Mouse (Mus musculus) G1E (cell line): ENCODE measurements around the gene Mybbp1a. TPM values are rescaled to one million over a fixed set of nuclear protein-coding genes. Genes with fewer than 3 reads are reported as not detected.
A peak's percentile ranks its signal among the peaks of the same experiment; 100 is the strongest.

Source experiments
- ATAC-seq: 2 replicates; pipeline ENCODE4 v1.8.0; 2016; ENCODE audit warnings: mild to moderate bottlenecking; ENCODE audit not compliant: insufficient number of reproducible peaks, poor library complexity, low FRiP score, severe bottlenecking; ENCODE audit errors: extremely low read depth
- DNase-seq: peaks from one replicate; pipeline ENCODE4 v3.0.0; 2012; ENCODE audit warnings: low spot score
- H3K27me3 ChIP-seq: 2 replicates; pipeline ENCODE4 v1.6.1; 2012; ENCODE audit warnings: mild to moderate bottlenecking, low read length, inconsistent platforms; ENCODE audit not compliant: insufficient read depth
- H3K36me3 ChIP-seq: replicated peaks from 2 replicates; pipeline ENCODE3; 2012; ENCODE audit warnings: mild to moderate bottlenecking, inconsistent platforms
- H3K4me1 ChIP-seq: 2 replicates; pipeline ENCODE4 v1.6.1; 2012; ENCODE audit warnings: low read depth, low read length, inconsistent platforms, mixed read lengths; ENCODE audit not compliant: insufficient read depth
- H3K4me3 ChIP-seq: 2 replicates; pipeline ENCODE4 v1.5.1; 2012; ENCODE audit warnings: low read depth, mild to moderate bottlenecking, inconsistent platforms, low read length, moderate library complexity, mixed read lengths
- H3K9me3 ChIP-seq: replicated peaks from 2 replicates; pipeline ENCODE4 v1.6.1; 2012; ENCODE audit warnings: inconsistent platforms
- CTCF ChIP-seq: IDR thresholded peaks from 2 replicates; pipeline ENCODE4 v1.5.1; 2012; ENCODE audit warnings: low read depth, low read length, inconsistent platforms, mixed read lengths
- GATA1 ChIP-seq: IDR thresholded peaks from 2 replicates; pipeline ENCODE4 v1.6.1; 2012; ENCODE audit warnings: borderline replicate concordance, low read length, inconsistent platforms, mixed read lengths
- GATA2 ChIP-seq: IDR thresholded peaks from 2 replicates; pipeline ENCODE4 v1.6.1; 2012; ENCODE audit warnings: low read depth, low read length, inconsistent platforms, borderline replicate concordance
- POLR2AphosphoS5 ChIP-seq: IDR thresholded peaks from 2 replicates; pipeline ENCODE4 v1.6.1; 2012; ENCODE audit warnings: low read depth, low read length, inconsistent platforms; ENCODE audit not compliant: insufficient replicate concordance
- TAL1 ChIP-seq: conservative IDR thresholded peaks from 2 replicates; pipeline ENCODE4 v1.6.1; 2012; ENCODE audit warnings: low read depth, low read length, inconsistent platforms, mixed read lengths
- polyA plus RNA-seq: library from polyadenylated mRNA; stranded (reverse); fragments of >175 nt; gene quantifications from 2 replicates; pipeline ENCODE4 v1.2.3, GENCODE M21; 2012
- total RNA-seq, 2 experiments: library from RNA; stranded (forward) in 1 of 2; stranded (reverse) in 1 of 2; fragments of 200-1000 nt in 1 of 2; fragments of >200 nt in 1 of 2; fragmentation: Nextera tagmentation in 1 of 2; gene quantifications; 2 replicates each; pipeline ENCODE4 v1.2.3; 2014 to 2017

The Mybbp1a gene
- total and polyA plus RNA-seq, 3 experiments: 125 to 496 (median 253) TPM

DNA sequence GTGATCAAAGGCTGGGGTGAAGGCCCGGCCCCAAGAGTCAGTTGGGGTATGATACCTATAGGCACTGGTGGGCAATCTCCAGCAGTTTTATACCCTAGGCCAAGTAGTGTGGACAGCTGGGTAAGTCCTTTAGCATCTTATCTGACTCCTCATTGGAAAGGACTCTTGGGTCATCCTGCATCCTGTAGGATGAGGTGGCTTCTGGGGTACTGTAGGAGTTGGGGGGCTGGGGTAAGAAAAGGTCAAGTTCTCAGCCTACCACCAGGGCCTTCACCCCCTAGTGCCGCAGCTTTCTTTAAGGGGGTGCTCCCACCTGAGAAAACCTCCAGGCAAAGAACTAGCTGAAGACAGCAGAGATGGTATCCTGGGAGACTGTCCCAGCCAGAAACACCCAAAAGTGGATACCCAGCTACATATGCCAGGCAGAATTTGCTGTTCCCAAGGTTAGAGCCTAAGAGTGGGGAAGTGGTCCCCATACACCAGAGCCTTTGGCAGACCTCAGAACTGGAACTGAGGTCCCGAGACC is 11.0 kb downstream of the Mybbp1a start:
- H3K4me3 ChIP-seq: no peak overlapping the region
- TF ChIP-seq TAL1 (no peak), POLR2AphosphoS5 (peak; percentile 35; the same call in 1 of the 2 replicates)

DNA sequence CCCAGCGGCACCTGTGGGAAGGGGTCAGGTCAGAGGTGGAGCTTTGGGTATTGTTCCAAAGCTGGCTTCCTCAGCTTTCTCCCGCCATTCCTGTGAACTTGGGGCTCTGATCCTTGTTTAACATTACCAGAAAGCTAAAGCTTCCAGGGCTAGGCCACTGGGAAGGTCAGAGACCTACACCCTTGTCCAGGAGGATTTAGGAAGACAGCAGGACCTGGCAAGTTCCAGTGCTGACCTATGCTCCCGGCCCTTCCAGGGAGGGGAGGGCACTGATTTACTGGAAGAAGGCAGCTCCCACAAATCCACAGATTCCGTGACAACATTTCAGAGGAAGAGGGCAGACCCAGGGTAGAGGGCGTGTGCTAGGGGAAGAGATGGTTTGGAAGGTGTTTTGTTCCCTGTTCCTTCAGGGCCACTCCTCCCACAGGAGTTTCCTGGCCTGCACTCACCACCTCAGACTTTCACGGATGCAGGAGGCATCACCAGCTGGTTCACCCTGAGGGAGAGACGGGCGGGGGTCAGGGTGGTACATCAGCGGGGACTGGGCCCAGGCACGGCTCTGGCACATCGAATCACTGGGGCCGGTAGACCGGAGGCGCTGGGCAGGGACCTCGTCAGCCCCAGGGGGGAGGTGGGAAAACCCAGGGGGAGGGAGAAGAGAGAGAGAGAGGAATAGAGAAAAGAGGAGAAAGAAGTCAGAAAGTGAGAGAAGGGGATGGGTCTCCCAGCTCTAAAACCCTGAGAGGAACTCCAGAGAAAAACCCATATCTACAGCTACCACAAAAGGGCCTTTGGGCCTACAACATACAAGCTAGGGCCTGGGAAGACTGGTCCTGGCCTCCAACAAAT is 12.2 kb downstream of the Mybbp1a start:
- TF ChIP-seq POLR2AphosphoS5 (no peak), GATA2 (no peak), GATA1 (no peak), TAL1 (no peak), CTCF (no peak)
- Histone ChIP-seq H3K4me3 (no peak overlapping the region), H3K4me1 (peaks cover 96% of the 10 kb centered on the region), H3K27me3 (no peaks in the 10 kb centered on the region), H3K36me3 (peaks cover 100% of the 10 kb centered on the region), H3K9me3 (no peaks in the 10 kb centered on the region)
- ATAC-seq (no peak), DNase-seq (no peak)

More for the DNA sequence above, 11.0 kb downstream of the Mybbp1a start:
- Histone ChIP-seq H3K4me1 (peaks cover 96% of the 10 kb centered on the region), H3K27me3 (no peaks in the 10 kb centered on the region), H3K36me3 (peaks cover 100% of the 10 kb centered on the region), H3K9me3 (no peaks in the 10 kb centered on the region)
- ATAC-seq (no peak), DNase-seq (no peak)

DNA sequence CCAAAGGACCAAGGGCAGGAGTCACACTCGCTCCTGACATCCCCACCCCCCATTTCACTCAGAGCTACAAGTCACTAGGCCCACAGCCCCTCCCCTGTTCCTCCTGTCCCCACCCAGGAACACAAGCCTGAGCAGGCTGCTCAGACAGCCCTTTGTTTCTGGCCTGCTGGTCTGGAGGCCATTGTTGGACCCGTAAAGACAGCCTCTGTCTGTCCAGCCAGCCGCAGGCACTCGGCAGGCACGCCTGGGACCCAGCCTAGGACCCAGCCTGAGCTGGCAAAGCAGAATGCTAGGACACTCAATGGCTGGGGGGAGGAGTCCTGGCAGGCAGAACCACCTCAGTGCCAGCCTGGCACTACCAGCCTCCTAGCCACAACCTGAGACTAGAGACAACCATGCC is 14.5 kb downstream of the Mybbp1a start:
- Histone ChIP-seq H3K36me3 (peaks cover 100% of the 10 kb centered on the region), H3K27me3 (no peaks in the 10 kb centered on the region), H3K4me3 (no peak overlapping the region; the same call in 1 of the 2 replicates), H3K9me3 (no peaks in the 10 kb centered on the region), H3K4me1 (peaks cover 96% of the 10 kb centered on the region)
- TF ChIP-seq TAL1 (no peak), GATA2 (no peak), CTCF (no peak), GATA1 (no peak), POLR2AphosphoS5 (no peak)
- ATAC-seq (no peak), DNase-seq (no peak)

DNA sequence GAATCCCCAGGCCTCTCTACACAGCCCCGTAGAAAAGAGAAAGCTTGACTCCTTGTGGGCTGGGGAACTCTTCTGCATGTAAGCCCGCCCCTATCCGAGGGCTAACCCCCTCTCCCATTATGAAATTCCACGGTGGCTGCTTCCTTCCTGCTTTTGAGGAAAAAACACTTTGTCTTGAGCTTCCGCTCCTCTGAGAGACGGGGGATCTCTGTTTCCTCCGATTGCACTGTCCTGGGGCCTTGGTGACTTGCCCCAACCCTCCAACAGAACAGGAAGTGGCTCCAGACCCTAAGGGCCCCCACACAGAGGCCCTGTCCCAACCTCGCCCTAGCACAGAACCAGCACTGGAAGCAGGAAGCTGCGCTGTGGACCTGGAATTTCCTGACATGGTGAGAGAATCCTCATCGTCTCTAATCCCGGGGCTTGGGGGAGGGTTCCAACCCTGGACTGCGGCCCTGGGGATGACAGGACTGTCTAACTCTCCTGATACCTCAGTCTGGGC is 16.9 kb downstream of the Mybbp1a start:
- Histone ChIP-seq H3K4me1 (peaks cover 99% of the 10 kb centered on the region), H3K36me3 (peaks cover 100% of the 10 kb centered on the region), H3K9me3 (no peaks in the 10 kb centered on the region), H3K27me3 (no peaks in the 10 kb centered on the region), H3K4me3 (no peak overlapping the region; the same call in 1 of the 2 replicates)
- DNase-seq: no peak
- no peak for TF ChIP-seq CTCF
- no peak for TF ChIP-seq GATA2
- TF ChIP-seq TAL1: no peak
- no peak for TF ChIP-seq POLR2AphosphoS5
- no peak for ATAC-seq

DNA sequence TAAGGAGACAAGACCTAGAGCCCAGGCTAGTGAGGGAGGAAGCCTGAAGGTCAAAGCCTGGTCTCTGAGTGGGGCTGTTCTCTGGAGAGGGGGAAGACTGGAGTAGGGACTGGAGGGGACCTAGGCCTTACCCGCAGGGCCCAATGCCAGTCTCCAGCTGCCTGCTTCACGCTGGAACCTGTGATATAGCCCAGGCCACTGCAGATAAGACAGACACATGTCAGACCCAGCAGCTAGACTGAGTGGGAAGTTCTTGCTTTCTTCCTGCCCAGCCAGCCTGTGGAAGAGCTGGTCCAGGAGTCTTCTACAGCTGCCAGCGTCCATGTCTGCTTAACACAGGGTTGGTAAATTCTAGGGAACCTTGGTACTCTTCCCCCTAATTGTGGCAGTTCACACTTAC is 17.3 kb downstream of the Mybbp1a start:
- no peak for TF ChIP-seq GATA1
- TF ChIP-seq CTCF: no peak
- no peak for TF ChIP-seq POLR2AphosphoS5
- TF ChIP-seq GATA2: no peak
- 0 out of 2 replicates have a peak, but pooled peaks have one; percentile 11 for TF ChIP-seq TAL1
- Histone ChIP-seq H3K27me3 (no peaks in the 10 kb centered on the region), H3K9me3 (no peaks in the 10 kb centered on the region), H3K36me3 (peaks cover 100% of the 10 kb centered on the region), H3K4me3 (no peak overlapping the region; the same call in 1 of the 2 replicates), H3K4me1 (peaks cover 99% of the 10 kb centered on the region)
- DNase-seq (no peak), ATAC-seq (no peak)

DNA sequence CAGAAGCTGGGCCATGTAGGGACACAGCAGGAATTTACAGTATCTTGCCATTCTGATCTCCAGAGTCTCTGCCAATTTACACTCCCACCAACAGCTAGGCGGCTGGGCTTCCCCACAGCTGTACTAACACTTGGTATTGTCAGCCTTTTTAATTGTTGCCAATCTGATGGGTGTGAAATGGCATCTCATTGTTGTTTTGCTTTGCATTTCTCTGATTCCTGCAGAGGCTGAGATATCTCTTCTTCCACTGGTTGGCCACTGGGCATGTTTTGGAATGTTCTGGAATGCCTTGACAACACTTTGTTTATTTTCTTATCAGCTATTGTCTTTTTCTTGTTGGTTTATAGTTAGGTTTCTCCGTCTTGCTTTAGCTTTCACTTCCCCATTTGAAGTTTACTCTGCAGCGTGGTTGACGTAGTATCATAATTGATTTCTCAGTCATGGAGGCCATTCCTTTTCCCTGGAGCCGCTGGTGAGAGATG is 20.4 kb downstream of the Mybbp1a start:
- ATAC-seq: no peak
- Histone ChIP-seq H3K4me3 (no peak overlapping the region), H3K9me3 (no peaks in the 10 kb centered on the region), H3K27me3 (no peaks in the 10 kb centered on the region), H3K36me3 (peaks cover 100% of the 10 kb centered on the region), H3K4me1 (peaks cover 99% of the 10 kb centered on the region)
- TF ChIP-seq GATA2 (no peak), TAL1 (no peak), POLR2AphosphoS5 (no peak)
- no peak for DNase-seq
